Mouse (Mus musculus) CH12.LX (cell line): ENCODE results near the gene Clip3. TPM values are rescaled to one million over a fixed set of nuclear protein-coding genes. Genes with fewer than 3 reads are reported as not detected.

Experiments used
- DNase-seq: peaks from one replicate; pipeline ENCODE4 v3.0.0-alpha.2; 2013; ENCODE audit errors: extremely low read depth
- H3K27ac ChIP-seq: 2 replicates; pipeline ENCODE4 v1.5.1; 2012; ENCODE audit warnings: low read depth, mild to moderate bottlenecking, control low read depth, moderate library complexity; ENCODE audit not compliant: insufficient read depth
- H3K27me3 ChIP-seq: replicated peaks from 2 replicates; pipeline ENCODE3; 2012; ENCODE audit warnings: inconsistent platforms
- H3K36me3 ChIP-seq, 2 experiments: replicated peaks in 1 of 2; 2 replicates each; pipeline versions ENCODE3 to v1.6.1; 2012; ENCODE audit warnings: inconsistent platforms in 1 of 2, low read length in 1 of 2, mild to moderate bottlenecking in 1 of 2, mixed read lengths in 1 of 2, moderate library complexity in 1 of 2; ENCODE audit not compliant: control insufficient read depth in 1 of 2, insufficient read depth in 1 of 2
- H3K4me1 ChIP-seq, 2 experiments: 2 replicates each; pipeline ENCODE4 v1.6.1; 2012; ENCODE audit warnings: inconsistent platforms in 1 of 2, moderate library complexity in 1 of 2; ENCODE audit not compliant: insufficient read depth in 2 of 2, control insufficient read depth in 1 of 2
- H3K4me2 ChIP-seq: 2 replicates; pipeline ENCODE4 v1.6.1; 2012; ENCODE audit warnings: low read depth, mild to moderate bottlenecking, control low read depth; ENCODE audit not compliant: poor library complexity, insufficient read depth, severe bottlenecking
- H3K4me3 ChIP-seq, 3 experiments: fragments of 150-350 bp in 1 of 3; sonication (generic) in 1 of 3; replicated peaks in 1 of 3; 2 replicates each; pipeline versions ENCODE3 to v1.5.1; 2011 to 2012; ENCODE audit warnings: low read depth in 2 of 3, low read length in 2 of 3, mild to moderate bottlenecking in 2 of 3, moderate library complexity in 2 of 3, control low read depth in 1 of 3, improper control_type of control experiment in 1 of 3, inconsistent platforms in 1 of 3, mixed read lengths in 1 of 3; ENCODE audit not compliant: poor library complexity in 1 of 3
- H3K79me2 ChIP-seq: replicated peaks from 2 replicates; pipeline ENCODE4 v1.6.1; 2012; ENCODE audit warnings: mild to moderate bottlenecking, moderate library complexity; ENCODE audit not compliant: control insufficient read depth, poor library complexity, insufficient read depth, severe bottlenecking; ENCODE audit errors: extremely low read depth
- H3K9ac ChIP-seq: 2 replicates; pipeline ENCODE4 v1.6.1; 2012; ENCODE audit warnings: low read depth, mild to moderate bottlenecking, control low read depth, moderate library complexity; ENCODE audit not compliant: insufficient read depth
- H3K9me3 ChIP-seq: replicated peaks from 2 replicates; pipeline ENCODE3; 2012; ENCODE audit warnings: low read length, inconsistent platforms, mixed read lengths
- BHLHE40 ChIP-seq: IDR thresholded peaks from 2 replicates; pipeline ENCODE4 v1.6.1; 2011; ENCODE audit warnings: mild to moderate bottlenecking, low read depth, low read length, improper control_type of control experiment
- CTCF ChIP-seq, 2 experiments: IDR thresholded peaks in 1 of 2; conservative IDR thresholded peaks in 1 of 2; 2 replicates each; pipeline ENCODE4 v1.5.1; 2011 to 2012; ENCODE audit warnings: low read depth in 2 of 2, low read length in 2 of 2, improper control_type of control experiment in 1 of 2, inconsistent platforms in 1 of 2, mild to moderate bottlenecking in 1 of 2, moderate library complexity in 1 of 2
- E2F4 ChIP-seq: IDR thresholded peaks from 2 replicates; pipeline ENCODE4 v1.6.1; 2011; ENCODE audit warnings: low read depth, low read length, improper control_type of control experiment; ENCODE audit not compliant: insufficient replicate concordance
- ELF1 ChIP-seq: IDR thresholded peaks from 2 replicates; pipeline ENCODE4 v1.6.1; 2014; ENCODE audit warnings: low read depth, mild to moderate bottlenecking, inconsistent platforms, low read length, improper control_type of control experiment
- GABPA ChIP-seq: IDR thresholded peaks from 2 replicates; pipeline ENCODE4 v1.6.1; 2012; ENCODE audit warnings: low read depth, low read length, improper control_type of control experiment, inconsistent platforms; ENCODE audit not compliant: insufficient replicate concordance
- IRF4 ChIP-seq: IDR thresholded peaks from 2 replicates; pipeline ENCODE4 v1.6.1; 2014; ENCODE audit warnings: low read depth, mild to moderate bottlenecking, inconsistent platforms, low read length, improper control_type of control experiment
- MAFK ChIP-seq: IDR thresholded peaks from 2 replicates; pipeline ENCODE4 v1.6.1; 2011; ENCODE audit warnings: low read length, improper control_type of control experiment; ENCODE audit not compliant: insufficient replicate concordance
- MXI1 ChIP-seq: IDR thresholded peaks from 2 replicates; pipeline ENCODE4 v1.6.1; 2011; ENCODE audit warnings: mild to moderate bottlenecking, low read depth, low read length, improper control_type of control experiment
- MYC ChIP-seq: IDR thresholded peaks from 2 replicates; pipeline ENCODE4 v1.6.1; 2011; ENCODE audit warnings: low read depth, mild to moderate bottlenecking, improper control_type of control experiment, low read length
- NRF1 ChIP-seq: IDR thresholded peaks from 2 replicates; pipeline ENCODE4 v1.6.1; 2014; ENCODE audit warnings: low read depth, mild to moderate bottlenecking, inconsistent platforms, low read length, improper control_type of control experiment, moderate library complexity
- POLR2A ChIP-seq: IDR thresholded peaks from 2 replicates; pipeline ENCODE4 v1.6.1; 2011; ENCODE audit warnings: low read depth, mild to moderate bottlenecking, improper control_type of control experiment, low read length
- POLR2AphosphoS2 ChIP-seq: IDR thresholded peaks from 2 replicates; pipeline ENCODE4 v1.6.1; 2011; ENCODE audit warnings: low read depth, low read length, improper control_type of control experiment
- RCOR1 ChIP-seq: conservative IDR thresholded peaks from 2 replicates; pipeline ENCODE4 v1.6.1; 2012; ENCODE audit warnings: low read depth, mild to moderate bottlenecking, inconsistent platforms, low read length, improper control_type of control experiment
- SIN3A ChIP-seq: IDR thresholded peaks from 2 replicates; pipeline ENCODE4 v1.6.1; 2012; ENCODE audit warnings: low read length, improper control_type of control experiment, inconsistent platforms
- TBP ChIP-seq: conservative IDR thresholded peaks from 2 replicates; pipeline ENCODE4 v1.6.1; 2011; ENCODE audit warnings: low read depth, low read length, improper control_type of control experiment
- UBTF ChIP-seq: IDR thresholded peaks from 2 replicates; pipeline ENCODE4 v1.6.1; 2012; ENCODE audit warnings: low read depth, mild to moderate bottlenecking, inconsistent platforms, low read length, improper control_type of control experiment, moderate library complexity
- USF2 ChIP-seq: conservative IDR thresholded peaks from 2 replicates; pipeline ENCODE4 v1.6.1; 2011; ENCODE audit warnings: low read depth, low read length, improper control_type of control experiment
- ZC3H11A ChIP-seq: IDR thresholded peaks from 2 replicates; pipeline ENCODE4 v1.6.1; 2012; ENCODE audit warnings: low read depth, mild to moderate bottlenecking, inconsistent platforms, low read length, improper control_type of control experiment
- ZKSCAN1 ChIP-seq: IDR thresholded peaks from 2 replicates; pipeline ENCODE4 v1.6.1; 2012; ENCODE audit warnings: low read depth, inconsistent platforms, low read length, improper control_type of control experiment, borderline replicate concordance
- ZMIZ1 ChIP-seq: IDR thresholded peaks from 2 replicates; pipeline ENCODE4 v1.6.1; 2012; ENCODE audit warnings: low read depth, mild to moderate bottlenecking, inconsistent platforms, low read length, improper control_type of control experiment
- ZNF384 ChIP-seq: IDR thresholded peaks from 2 replicates; pipeline ENCODE4 v1.6.1; 2012; ENCODE audit warnings: low read depth, low read length, improper control_type of control experiment, inconsistent platforms
- dilution Hi-C: fragments of 300-500 bp; cut with MboI; formaldehyde crosslinking; loops from 2 replicates; pipeline ENCODE4 v1.14.3; 2020; ENCODE audit warnings: low sequenced_read_pairs; ENCODE audit not compliant: extremely low pct_unique_long_range_greater_than_20kb, extremely low pct_ligation_motif_present
- in situ Hi-C: fragments of 300-500 bp; cut with MboI; formaldehyde crosslinking; loops from 3 replicates; pipeline ENCODE4 v1.14.3; 2019; ENCODE audit warnings: low sequenced_read_pairs, low pct_ligation_motif_present, low pct_unique_long_range_greater_than_20kb, mixed read lengths
- polyA plus RNA-seq: library from polyadenylated mRNA; unstranded; fragments of >175 nt; gene quantifications from 2 replicates; pipeline ENCODE4 v1.2.1, GENCODE M21; 2012; ENCODE audit warnings: low read depth; ENCODE audit not compliant: insufficient read length
- total RNA-seq, 2 experiments: library from RNA; depleted of rRNA; stranded (reverse); fragments of 300-350 nt in 1 of 2; fragments of >200 nt in 1 of 2; gene quantifications; 2 replicates each; pipeline ENCODE4 v1.2.3; 2012 to 2014

Clip3 gene
- total and polyA plus RNA-seq, 3 experiments = not detected

DNA sequence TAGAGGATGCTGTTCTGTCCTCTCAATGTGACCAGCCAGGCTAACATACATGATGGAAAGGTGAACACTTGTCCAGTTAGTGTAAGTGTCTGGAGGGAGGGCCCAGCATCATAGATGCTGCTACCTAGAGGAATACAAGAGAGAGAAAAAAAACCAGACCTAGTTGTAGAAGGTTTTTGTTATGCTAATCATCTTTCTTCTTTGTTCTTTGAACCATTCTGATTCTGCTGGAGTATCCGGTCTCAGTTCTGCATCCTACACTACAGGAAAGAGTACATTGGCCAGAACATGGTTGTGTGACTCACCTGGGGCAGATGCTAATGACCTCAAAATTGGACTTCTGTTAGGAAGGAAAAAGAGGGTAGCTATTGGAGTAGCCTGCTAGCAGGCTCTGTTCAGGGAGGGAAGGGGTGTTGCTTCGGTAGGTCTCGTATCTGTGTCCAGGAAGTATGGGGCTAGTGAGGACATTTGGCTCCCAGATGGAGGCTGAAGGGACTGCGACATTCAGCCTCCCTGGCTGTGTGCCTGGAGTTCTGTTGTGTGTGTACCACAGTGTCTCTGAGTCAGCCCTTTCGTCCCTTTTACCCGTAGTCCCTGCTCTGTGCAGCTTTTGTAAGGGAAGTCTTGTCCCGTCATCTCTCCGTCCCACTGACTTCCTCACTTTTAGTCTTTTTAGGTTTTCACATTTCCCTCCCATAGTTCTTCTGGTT is 4.7 kb upstream of the Clip3 start:
- H3K4me2 ChIP-seq = no peak overlapping the region
- no peak overlapping the region for H3K4me3 ChIP-seq
- H3K9me3 ChIP-seq = no peaks in the 10 kb centered on the region
- no peaks in the 10 kb centered on the region for H3K36me3 ChIP-seq
- no peaks in the 10 kb centered on the region for H3K79me2 ChIP-seq
- H3K27me3 ChIP-seq = peaks cover 59% of the 10 kb centered on the region
- dilution Hi-C loops (no loop called here), in situ Hi-C loops (no loop called here)
- DNase-seq = no peak
- H3K9ac ChIP-seq = no peak overlapping the region
- no peak overlapping the region for H3K27ac ChIP-seq
- peaks cover 7 to 8% of the 10 kb centered on the region in 2 experiments; a peak in 3 of 4 replicates for H3K4me1 ChIP-seq
- TF ChIP-seq ZC3H11A (no peak), GABPA (no peak)

GRCm38 (mm10) chr7:30288046-30288445 is 3.5 kb upstream of the Clip3 start:
- in situ Hi-C loops = no loop called here

GRCm38 (mm10) chr7:30289071-30289713 is 2.3 kb upstream of the Clip3 start:
- in situ Hi-C loops (no loop called here), dilution Hi-C loops (no loop called here)
- H3K79me2 ChIP-seq = no peaks in the 10 kb centered on the region

More at GRCm38 (mm10) chr7:30288046-30288445, 3.5 kb upstream of the Clip3 start:
- no peaks in the 10 kb centered on the region for H3K79me2 ChIP-seq
- no peak overlapping the region for H3K9ac ChIP-seq
- TF ChIP-seq USF2 = no peak
- no peak for TF ChIP-seq TBP
- no peak for TF ChIP-seq POLR2AphosphoS2
- no peak for TF ChIP-seq IRF4
- no peak for TF ChIP-seq RCOR1
- no peak for TF ChIP-seq BHLHE40
- no peak for TF ChIP-seq ZNF384
- no peak for TF ChIP-seq ELF1
- TF ChIP-seq MXI1 = no peak
- no peak for TF ChIP-seq SIN3A
- no peak for TF ChIP-seq E2F4
- H3K4me1 ChIP-seq = peaks cover 0 to 3% of the 10 kb centered on the region in 2 experiments; a peak in 1 of 4 replicates
- H3K9me3 ChIP-seq = no peaks in the 10 kb centered on the region
- no peaks in the 10 kb centered on the region for H3K36me3 ChIP-seq
- H3K27me3 ChIP-seq = peaks cover 70% of the 10 kb centered on the region
- H3K4me2 ChIP-seq = no peak overlapping the region
- no peak for DNase-seq
- H3K4me3 ChIP-seq = no peak overlapping the region
- no peak overlapping the region for H3K27ac ChIP-seq
- dilution Hi-C loops = no loop called here

More at GRCm38 (mm10) chr7:30289071-30289713, 2.3 kb upstream of the Clip3 start:
- H3K4me1 ChIP-seq = peaks cover 0 to 3% of the 10 kb centered on the region in 2 experiments; a peak in 1 of 4 replicates
- DNase-seq = no peak
- no peak for TF ChIP-seq MAFK
- no peak for TF ChIP-seq ELF1
- no peak for TF ChIP-seq E2F4
- TF ChIP-seq POLR2A = no peak
- TF ChIP-seq NRF1 = no peak
- TF ChIP-seq ZKSCAN1 = no peak
- TF ChIP-seq MYC = no peak
- no peak for TF ChIP-seq ZMIZ1
- no peak for TF ChIP-seq UBTF
- TF ChIP-seq GABPA = no peak
- TF ChIP-seq CTCF (conservative IDR thresholded peaks at IDR 0.05 in 1 of 2, IDR thresholded peaks at IDR 0.05 in 1 of 2; ENCODE audit: low read depth in 2 of 2, low read length in 2 of 2) = no peak
- no peak overlapping the region for H3K4me2 ChIP-seq
- H3K9ac ChIP-seq = no peak overlapping the region
- no peaks in the 10 kb centered on the region for H3K9me3 ChIP-seq
- H3K4me3 ChIP-seq = no peak overlapping the region
- H3K36me3 ChIP-seq = no peaks in the 10 kb centered on the region
- H3K27ac ChIP-seq = no peak overlapping the region
- peaks cover 79% of the 10 kb centered on the region for H3K27me3 ChIP-seq
